ENCODE assay signal across 28 mouse cellular contexts in the genomic region with DNA sequence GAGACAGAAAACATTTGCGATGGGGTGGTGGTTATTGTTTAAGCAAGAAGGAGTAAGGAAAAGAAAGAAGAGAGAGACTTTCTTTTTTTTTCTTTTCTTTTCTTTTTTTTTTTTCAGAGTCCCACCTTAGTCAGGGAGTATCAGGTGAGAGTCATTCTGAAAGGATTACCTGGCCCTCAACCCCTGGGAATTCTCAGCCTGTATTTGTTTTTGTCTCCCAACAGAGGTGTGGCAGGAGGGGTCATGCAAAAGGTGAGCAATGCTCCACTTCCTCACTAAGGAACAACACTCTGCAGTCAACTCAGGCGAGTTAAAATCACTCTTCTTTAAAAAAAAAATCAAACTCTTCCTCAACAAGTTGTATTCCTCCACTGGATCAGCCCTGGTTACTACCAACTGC.
"Had no signal": no experiment of that assay in that cellular context is flagged by ENCODE, and none has a peak within 500 bp of the region (broad histone marks: within the 10 kb centered on the region; RNA-seq: fewer than 3 reads in every experiment).

No protein-coding gene starts in this region.

- H3K27me3 ChIP-seq: embryonic facial prominence, embryonic 12.5 days; embryonic facial prominence, embryonic 13.5 days; embryonic facial prominence, embryonic 15.5 days; forebrain, embryonic 12.5 days; forebrain, embryonic 13.5 days; forebrain, embryonic 15.5 days had no signal

- H3K27ac ChIP-seq: embryonic facial prominence, embryonic 10.5 days; embryonic facial prominence, embryonic 12.5 days; embryonic facial prominence, embryonic 13.5 days; embryonic facial prominence, embryonic 15.5 days; forebrain, embryonic 10.5 days; forebrain, embryonic 12.5 days; forebrain, embryonic 13.5 days; forebrain, embryonic 15.5 days; gastrocnemius, adult 2 months had no signal

- H3K9ac ChIP-seq: embryonic facial prominence, embryonic 12.5 days; embryonic facial prominence, embryonic 13.5 days; embryonic facial prominence, embryonic 15.5 days; forebrain, embryonic 12.5 days; forebrain, embryonic 13.5 days; forebrain, embryonic 15.5 days; forebrain, postnatal 0 days had no signal

- H3K9me3 ChIP-seq: embryonic facial prominence, embryonic 10.5 days; embryonic facial prominence, embryonic 12.5 days; embryonic facial prominence, embryonic 13.5 days; embryonic facial prominence, embryonic 15.5 days; forebrain, embryonic 10.5 days; forebrain, embryonic 12.5 days; forebrain, embryonic 13.5 days; forebrain, embryonic 15.5 days had no signal

- DNase-seq: cerebellum, adult 18-20 months; cerebellum, adult 2 months; cerebellum, adult 8-10 months; cerebellum, adult 9-10 months; cerebellum, adult 9-11 months; cerebellum, postnatal 10 days; cerebellum, postnatal 14 days; cerebellum, postnatal 25 days; cerebellum, postnatal 36 days; embryo, embryonic 11 days; forebrain, postnatal 0 days; gastrocnemius, adult 2 months; gastrocnemius, postnatal 10 days; gastrocnemius, postnatal 14 days; gastrocnemius, postnatal 25 days; gastrocnemius, postnatal 36 days; heart, adult 11 months had no signal

- H3K36me3 ChIP-seq: embryonic facial prominence, embryonic 10.5 days; embryonic facial prominence, embryonic 12.5 days; embryonic facial prominence, embryonic 13.5 days; embryonic facial prominence, embryonic 15.5 days; forebrain, embryonic 10.5 days; forebrain, embryonic 12.5 days; forebrain, embryonic 15.5 days had no signal

- ATAC-seq: forebrain, embryonic 13.5 days; forebrain, embryonic 14.5 days; forebrain, embryonic 15.5 days; forebrain, embryonic 16.5 days; forebrain, postnatal 0 days had no signal

- H3K4me2 ChIP-seq: embryonic facial prominence, embryonic 12.5 days; embryonic facial prominence, embryonic 13.5 days; embryonic facial prominence, embryonic 15.5 days; forebrain, embryonic 12.5 days; forebrain, embryonic 13.5 days; forebrain, embryonic 15.5 days had no signal

- H3K4me3 ChIP-seq: embryonic facial prominence, embryonic 10.5 days; embryonic facial prominence, embryonic 12.5 days; embryonic facial prominence, embryonic 13.5 days; embryonic facial prominence, embryonic 15.5 days; erythroblast, embryonic 14.5 days; forebrain, embryonic 10.5 days; forebrain, embryonic 12.5 days; forebrain, embryonic 13.5 days; forebrain, embryonic 15.5 days; gastrocnemius, adult 2 months had no signal

- H3K4me1 ChIP-seq: embryonic facial prominence, embryonic 10.5 days; embryonic facial prominence, embryonic 12.5 days; embryonic facial prominence, embryonic 15.5 days; forebrain, embryonic 12.5 days; forebrain, embryonic 13.5 days; forebrain, embryonic 15.5 days had no signal
